Mouse (Mus musculus) heart, embryonic 16.5 days (tissue): ENCODE measurements at regions not wholly inside any gene's neighbourhood (a gene's known extent, or its start where the extent isn't known, plus 50 kb on each side); places are given as distances from the start of the nearest gene placed in this dataset.
A peak's percentile ranks its signal among the peaks of the same experiment; 100 is the strongest.

ENCODE experiments used
- ATAC-seq: fragments of 200-750 bp; cut with Nextera tagmentation; replicated peaks from 2 replicates; pipeline ENCODE4 v1.8.0; 2017; ENCODE audit warnings: moderate number of reproducible peaks; ENCODE audit not compliant: insufficient read depth, low FRiP score; ENCODE audit errors: extremely low read depth
- H3K27ac ChIP-seq: fragments of 300-500 bp; sonication (generic); 2 replicates; pipeline ENCODE4 v1.5.1; 2014; ENCODE audit warnings: mild to moderate bottlenecking, low read length, control low read depth, moderate library complexity
- H3K27me3 ChIP-seq: fragments of 300-500 bp; sonication (generic); 2 replicates; pipeline ENCODE4 v1.6.1; 2014; ENCODE audit warnings: low read length, mixed read lengths; ENCODE audit not compliant: control insufficient read depth, insufficient read depth
- H3K36me3 ChIP-seq: fragments of 300-500 bp; sonication (generic); 2 replicates; pipeline ENCODE4 v1.6.1; 2014; ENCODE audit not compliant: control insufficient read depth, insufficient read depth
- H3K4me1 ChIP-seq: fragments of 300-500 bp; sonication (generic); 2 replicates; pipeline ENCODE4 v1.6.1; 2014; ENCODE audit warnings: low read length, mixed read lengths; ENCODE audit not compliant: control insufficient read depth, insufficient read depth
- H3K4me2 ChIP-seq: fragments of 300-500 bp; sonication (generic); 2 replicates; pipeline ENCODE4 v1.6.1; 2014; ENCODE audit warnings: low read depth, mild to moderate bottlenecking, control low read depth, low read length
- H3K4me3 ChIP-seq: fragments of 300-500 bp; sonication (generic); 2 replicates; pipeline ENCODE4 v1.5.1; 2014; ENCODE audit warnings: mild to moderate bottlenecking, control low read depth, low read length
- H3K9ac ChIP-seq: fragments of 300-500 bp; sonication (generic); 2 replicates; pipeline ENCODE4 v1.6.1; 2014; ENCODE audit warnings: low read length, control low read depth
- H3K9me3 ChIP-seq: fragments of 300-500 bp; sonication (generic); replicated peaks from 2 replicates; pipeline ENCODE4 v1.6.1; 2016; ENCODE audit warnings: low read length; ENCODE audit not compliant: control insufficient read depth
- WGBS: fragments of 180-500 bp; shearing (Covaris S2); extraction: QIAGEN DNeasy Blood & Tissue Kit; methylation state at CpG from one replicate; pipeline ENCODE4 v1.1.7; 2014; 5-methylcytosine and 5-hydroxymethylcytosine counted together

GRCm38 (mm10) chr12:51108044-51108443 lies 239.8 kb upstream of the G2e3 start:
- no peak overlapping the region for H3K27ac ChIP-seq
- H3K27me3 ChIP-seq, result no peaks in the 10 kb centered on the region
- peaks cover 10% of the 10 kb centered on the region; the same call in 1 of the 2 replicates for H3K4me1 ChIP-seq
- no peak for ATAC-seq
- no peak overlapping the region for H3K4me2 ChIP-seq
- H3K9ac ChIP-seq, result no peak overlapping the region
- WGBS, result 68% methylated on average over 5 of the region's 5 CpGs
- no peaks in the 10 kb centered on the region for H3K36me3 ChIP-seq
- no peaks in the 10 kb centered on the region for H3K9me3 ChIP-seq
- H3K4me3 ChIP-seq, result no peak overlapping the region

- H3K4me3 ChIP-seq, result no peak overlapping the region
- ATAC-seq, result no peak
- H3K4me2 ChIP-seq, result no peak overlapping the region
- H3K9ac ChIP-seq, result no peak overlapping the region
- H3K9me3 ChIP-seq, result no peaks in the 10 kb centered on the region
- no peaks in the 10 kb centered on the region for H3K36me3 ChIP-seq
- 54% methylated on average over 4 of the region's 4 CpGs for WGBS
- H3K27me3 ChIP-seq, result no peaks in the 10 kb centered on the region
- H3K27ac ChIP-seq, result no peak overlapping the region
- no peaks in the 10 kb centered on the region for H3K4me1 ChIP-seq
Measured at GRCm38 (mm10) chr12:51103541-51104042, 244.3 kb upstream of the G2e3 start.

GRCm38 (mm10) chr12:51101636-51102035 lies 246.2 kb upstream of the G2e3 start:
- ATAC-seq, result no peak
- H3K4me1 ChIP-seq, result no peaks in the 10 kb centered on the region
- no peak overlapping the region for H3K4me2 ChIP-seq
- no peaks in the 10 kb centered on the region for H3K36me3 ChIP-seq
- no peaks in the 10 kb centered on the region for H3K9me3 ChIP-seq
- H3K4me3 ChIP-seq, result no peak overlapping the region
- H3K27ac ChIP-seq, result no peak overlapping the region
- H3K9ac ChIP-seq, result no peak overlapping the region
- WGBS, result 89% methylated on average over 6 of the region's 6 CpGs
- no peaks in the 10 kb centered on the region for H3K27me3 ChIP-seq

GRCm38 (mm10) chr12:51100868-51101267 lies 247.0 kb upstream of the G2e3 start:
- H3K9me3 ChIP-seq, result no peaks in the 10 kb centered on the region
- no peak for ATAC-seq
- H3K4me3 ChIP-seq, result no peak overlapping the region
- H3K9ac ChIP-seq, result no peak overlapping the region
- H3K27ac ChIP-seq, result no peak overlapping the region
- no peaks in the 10 kb centered on the region for H3K4me1 ChIP-seq
- no peak overlapping the region for H3K4me2 ChIP-seq
- 79% methylated on average over 5 of the region's 5 CpGs for WGBS
- no peaks in the 10 kb centered on the region for H3K27me3 ChIP-seq
- H3K36me3 ChIP-seq, result no peaks in the 10 kb centered on the region

- no peak overlapping the region for H3K4me2 ChIP-seq
- H3K27me3 ChIP-seq, result no peaks in the 10 kb centered on the region
- H3K9me3 ChIP-seq, result no peaks in the 10 kb centered on the region
- H3K27ac ChIP-seq, result no peak overlapping the region
- WGBS, result 66% methylated on average over 4 of the region's 4 CpGs
- no peaks in the 10 kb centered on the region for H3K36me3 ChIP-seq
- no peak overlapping the region for H3K4me3 ChIP-seq
- H3K4me1 ChIP-seq, result no peaks in the 10 kb centered on the region
- ATAC-seq, result no peak
- H3K9ac ChIP-seq, result no peak overlapping the region
Measured at GRCm38 (mm10) chr12:51095974-51096373, 251.9 kb upstream of the G2e3 start.

GRCm38 (mm10) chr12:51089324-51089723 lies 258.5 kb upstream of the G2e3 start:
- 83% methylated on average over 7 of the region's 7 CpGs for WGBS
- Histone ChIP-seq H3K9me3 (no peaks in the 10 kb centered on the region), H3K4me2 (no peak overlapping the region), H3K27me3 (no peaks in the 10 kb centered on the region), H3K4me3 (no peak overlapping the region), H3K36me3 (no peaks in the 10 kb centered on the region), H3K27ac (no peak overlapping the region), H3K4me1 (no peaks in the 10 kb centered on the region), H3K9ac (no peak overlapping the region)
- no peak for ATAC-seq

GRCm38 (mm10) chr12:51081809-51082208 lies 266.1 kb upstream of the G2e3 start:
- H3K36me3 ChIP-seq, result no peaks in the 10 kb centered on the region
- ATAC-seq, result no peak
- H3K27me3 ChIP-seq, result no peaks in the 10 kb centered on the region
- no peak overlapping the region for H3K4me2 ChIP-seq
- WGBS, result 80% methylated on average over 8 of the region's 8 CpGs
- no peak overlapping the region for H3K4me3 ChIP-seq
- no peaks in the 10 kb centered on the region for H3K4me1 ChIP-seq
- H3K9me3 ChIP-seq, result no peaks in the 10 kb centered on the region
- no peak overlapping the region for H3K27ac ChIP-seq
- no peak overlapping the region for H3K9ac ChIP-seq

GRCm38 (mm10) chr12:51073503-51073902 lies 274.4 kb upstream of the G2e3 start:
- H3K27ac ChIP-seq, result no peak overlapping the region
- H3K27me3 ChIP-seq, result no peaks in the 10 kb centered on the region
- no peaks in the 10 kb centered on the region for H3K4me1 ChIP-seq
- no peak overlapping the region for H3K4me2 ChIP-seq
- no peaks in the 10 kb centered on the region for H3K9me3 ChIP-seq
- no peak overlapping the region for H3K4me3 ChIP-seq
- no peaks in the 10 kb centered on the region for H3K36me3 ChIP-seq
- 56% methylated on average over 1 of the region's 1 CpGs for WGBS
- H3K9ac ChIP-seq, result no peak overlapping the region
- no peak for ATAC-seq

- Histone ChIP-seq H3K4me1 (no peaks in the 10 kb centered on the region), H3K27ac (no peak overlapping the region), H3K9me3 (no peaks in the 10 kb centered on the region), H3K27me3 (no peaks in the 10 kb centered on the region), H3K36me3 (no peaks in the 10 kb centered on the region), H3K4me3 (no peak overlapping the region), H3K4me2 (no peak overlapping the region), H3K9ac (no peak overlapping the region)
- ATAC-seq, result no peak
- 90% methylated on average over 3 of the region's 3 CpGs for WGBS
Measured at GRCm38 (mm10) chr12:51060931-51061330, 286.9 kb upstream of the G2e3 start.

GRCm38 (mm10) chr12:51058569-51058968 lies 289.3 kb upstream of the G2e3 start:
- Histone ChIP-seq H3K36me3 (no peaks in the 10 kb centered on the region), H3K4me2 (peak overlapping the region; percentile 65), H3K9me3 (no peaks in the 10 kb centered on the region), H3K4me3 (peak overlapping the region; percentile 48), H3K27ac (peak overlapping the region; percentile 63), H3K9ac (peak overlapping the region; percentile 72), H3K4me1 (no peaks in the 10 kb centered on the region), H3K27me3 (no peaks in the 10 kb centered on the region)
- ATAC-seq, result no peak
- 12% methylated on average over 12 of the region's 12 CpGs for WGBS
